Mouse (Mus musculus) heart, embryonic 11.5 days (tissue): ENCODE results near the gene Bri3. TPM values are rescaled to one million over a fixed set of nuclear protein-coding genes. Genes with fewer than 3 reads are reported as not detected.

Experiments
- ATAC-seq: fragments of 200-750 bp; cut with Nextera tagmentation; replicated peaks from 2 replicates; pipeline ENCODE4 v1.8.0; 2017; ENCODE audit warnings: moderate library complexity; ENCODE audit not compliant: insufficient number of reproducible peaks, low FRiP score, low TSS enrichment
- H3K27ac ChIP-seq: fragments of 300-500 bp; sonication (generic); 2 replicates; pipeline ENCODE4 v1.5.1; 2014; ENCODE audit warnings: mild to moderate bottlenecking, low read depth, low read length
- H3K27me3 ChIP-seq: fragments of 300-500 bp; sonication (generic); 2 replicates; pipeline ENCODE4 v1.6.1; 2014; ENCODE audit warnings: mild to moderate bottlenecking, low read length, mixed read lengths; ENCODE audit not compliant: control insufficient read depth, insufficient read depth
- H3K36me3 ChIP-seq: fragments of 300-500 bp; sonication (generic); 2 replicates; pipeline ENCODE4 v1.6.1; 2014; ENCODE audit warnings: mild to moderate bottlenecking, low read length, moderate library complexity, mixed read lengths; ENCODE audit not compliant: control insufficient read depth, insufficient read depth
- H3K4me1 ChIP-seq: fragments of 300-500 bp; sonication (generic); 2 replicates; pipeline ENCODE4 v1.6.1; 2014; ENCODE audit warnings: low read length; ENCODE audit not compliant: control insufficient read depth, insufficient read depth
- H3K4me2 ChIP-seq: fragments of 300-500 bp; sonication (generic); 2 replicates; pipeline ENCODE4 v1.6.1; 2014; ENCODE audit warnings: mild to moderate bottlenecking, moderate library complexity
- H3K4me3 ChIP-seq: fragments of 300-500 bp; sonication (generic); 2 replicates; pipeline ENCODE4 v1.5.1; 2014; ENCODE audit warnings: low read depth, low read length
- H3K9ac ChIP-seq: fragments of 300-500 bp; sonication (generic); 2 replicates; pipeline ENCODE4 v1.6.1; 2014; ENCODE audit warnings: mild to moderate bottlenecking, low read depth, low read length, moderate library complexity
- H3K9me3 ChIP-seq: fragments of 300-500 bp; sonication (generic); replicated peaks from 2 replicates; pipeline ENCODE4 v1.6.1; 2016; ENCODE audit warnings: low read length; ENCODE audit not compliant: control insufficient read depth
- WGBS: fragments of 180-500 bp; shearing (Covaris S2); extraction: QIAGEN DNeasy Blood & Tissue Kit; methylation state at CpG from one replicate; pipeline ENCODE4 v1.1.7; 2014; ENCODE audit not compliant: insufficient replicate concordance; 5-methylcytosine and 5-hydroxymethylcytosine counted together
- polyA plus RNA-seq: library from polyadenylated mRNA; unstranded; fragments of >200 nt; fragmentation: Nextera tagmentation; extraction: Ambion mirVana; gene quantifications from 2 replicates; pipeline ENCODE4 v1.2.1, GENCODE M21; 2014

Gene Bri3
- polyA plus RNA-seq, 1 experiment from 2014 or later = 110 TPM

DNA sequence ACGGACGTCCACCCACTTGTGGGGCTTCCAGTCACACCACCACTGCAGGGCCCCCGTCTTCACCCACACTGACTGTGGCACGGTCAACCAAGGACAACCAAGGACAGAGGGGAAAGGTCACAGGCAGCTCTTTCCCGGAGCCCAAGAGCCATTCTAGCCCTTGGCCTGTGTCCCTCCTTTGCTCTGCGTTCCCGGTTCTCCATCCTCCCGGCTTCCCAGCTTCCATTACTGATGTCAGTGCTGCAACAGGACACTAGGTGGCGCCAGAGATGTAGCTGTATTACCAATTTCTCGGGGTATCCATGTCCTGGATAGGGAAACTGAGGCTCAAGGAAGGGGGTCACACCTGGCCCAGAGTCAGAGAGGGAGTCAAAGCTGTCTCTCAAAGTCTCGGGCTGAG is 36.8 kb upstream of the Bri3 start:
- ATAC-seq = no peak; the same call in 1 of the 2 replicates
- Histone ChIP-seq H3K9ac (no peak overlapping the region), H3K27me3 (no peaks in the 10 kb centered on the region), H3K9me3 (peaks cover under 1% of the 10 kb centered on the region; the same call in 1 of the 2 replicates), H3K36me3 (peaks cover 22% of the 10 kb centered on the region), H3K4me2 (no peak overlapping the region), H3K4me1 (no peaks in the 10 kb centered on the region), H3K27ac (no peak overlapping the region), H3K4me3 (no peak overlapping the region)
- 47% methylated on average over 11 of the region's 11 CpGs for WGBS

DNA sequence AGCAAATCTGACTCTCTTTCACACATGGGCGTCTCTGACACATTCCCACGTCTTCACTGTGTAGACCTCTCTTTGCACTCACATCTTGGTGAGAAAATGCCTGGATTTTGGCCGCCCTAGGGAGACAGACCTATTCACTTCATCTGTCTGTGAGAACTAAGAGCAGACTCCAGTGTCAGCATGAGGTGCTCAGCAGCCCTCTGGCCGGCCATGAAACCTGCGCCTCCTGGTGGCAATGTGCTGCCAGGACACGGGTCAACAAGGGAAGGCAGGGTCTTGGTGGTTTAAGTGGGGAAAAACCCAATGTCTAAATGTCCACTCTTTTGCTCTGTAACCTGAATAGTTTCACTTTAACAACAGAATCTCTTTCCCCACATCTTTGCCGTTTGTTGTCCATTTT is 29.8 kb upstream of the Bri3 start:
- H3K27me3 ChIP-seq = no peaks in the 10 kb centered on the region
- no peak overlapping the region for H3K4me2 ChIP-seq
- no peak for ATAC-seq
- no peak overlapping the region for H3K4me3 ChIP-seq
- H3K9me3 ChIP-seq = no peaks in the 10 kb centered on the region
- no peaks in the 10 kb centered on the region for H3K4me1 ChIP-seq
- WGBS = 27% methylated on average over 7 of the region's 7 CpGs
- no peak overlapping the region for H3K9ac ChIP-seq
- no peak overlapping the region for H3K27ac ChIP-seq
- peaks cover 7% of the 10 kb centered on the region; the same call in 1 of the 2 replicates for H3K36me3 ChIP-seq

DNA sequence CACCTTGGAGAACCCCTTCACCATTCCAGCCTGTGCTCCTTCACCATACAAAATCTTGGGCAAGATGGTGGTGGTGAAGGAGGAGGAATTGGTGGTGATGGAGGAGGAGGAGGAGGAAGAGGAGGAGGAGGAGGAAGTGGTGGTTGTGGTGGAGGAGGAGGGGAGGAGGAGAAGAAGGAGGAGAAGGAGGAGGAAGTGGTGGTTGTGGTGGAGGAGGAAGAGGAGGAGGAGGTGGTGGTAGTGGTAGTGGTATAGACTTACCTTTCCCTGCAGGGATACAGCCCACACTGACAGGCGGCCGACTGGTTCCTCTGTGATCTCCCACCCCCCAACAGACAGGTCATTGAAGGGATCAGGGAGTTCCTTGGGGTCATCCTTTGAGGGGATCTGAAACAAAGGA is 28.2 kb upstream of the Bri3 start:
- no peaks in the 10 kb centered on the region for H3K9me3 ChIP-seq
- H3K9ac ChIP-seq = no peak overlapping the region
- H3K27ac ChIP-seq = no peak overlapping the region
- no peaks in the 10 kb centered on the region for H3K4me1 ChIP-seq
- H3K27me3 ChIP-seq = no peaks in the 10 kb centered on the region
- peaks cover 4% of the 10 kb centered on the region; the same call in 1 of the 2 replicates for H3K36me3 ChIP-seq
- no peak overlapping the region for H3K4me2 ChIP-seq
- H3K4me3 ChIP-seq = no peak overlapping the region
- 82% methylated on average over 2 of the region's 2 CpGs for WGBS
- no peak for ATAC-seq

DNA sequence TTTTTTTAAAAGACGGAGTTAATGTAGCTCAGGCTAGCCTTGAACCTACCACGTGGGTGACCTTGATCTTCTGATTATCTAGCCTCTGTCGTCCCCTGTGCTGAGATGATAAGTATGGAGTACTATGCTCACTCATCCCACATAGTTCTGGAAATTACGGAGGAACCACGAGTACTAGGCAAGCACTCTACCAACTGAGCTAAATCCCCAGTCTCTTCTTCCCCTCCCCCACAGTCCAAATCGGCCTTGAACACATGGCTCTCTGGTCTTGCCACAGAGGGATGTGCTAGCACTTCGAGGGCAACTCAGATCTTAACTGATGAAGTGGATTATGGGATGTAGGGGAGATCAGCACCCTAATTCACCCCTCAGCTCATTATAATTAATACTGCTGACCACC is 26.2 kb upstream of the Bri3 start:
- no peak for ATAC-seq
- H3K36me3 ChIP-seq = peaks cover 4% of the 10 kb centered on the region; the same call in 1 of the 2 replicates
- 78% methylated on average over 7 of the region's 7 CpGs for WGBS

DNA sequence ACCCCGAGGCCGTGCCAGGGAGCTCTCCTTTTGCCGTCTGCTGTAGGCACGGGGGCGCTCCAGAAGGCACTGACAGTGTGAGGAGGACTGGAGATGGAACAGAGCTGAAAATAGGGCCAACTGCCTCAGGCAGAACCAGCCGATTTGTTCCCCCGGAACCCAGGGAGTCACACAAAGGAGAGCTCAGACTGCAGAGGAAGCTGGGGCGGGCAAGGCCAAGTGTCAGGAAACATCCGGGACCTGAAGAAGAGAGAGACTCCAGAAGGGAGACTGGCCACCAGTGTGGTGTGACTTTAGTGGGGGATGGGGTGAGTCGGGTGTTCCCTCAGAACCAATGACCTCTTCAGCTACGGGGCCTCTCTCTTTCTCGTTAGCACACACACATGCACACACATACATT is 24.9 kb upstream of the Bri3 start:
- Histone ChIP-seq H3K4me3 (no peak overlapping the region), H3K4me2 (no peak overlapping the region; the same call in 1 of the 2 replicates), H3K27ac (no peak overlapping the region), H3K9ac (0 out of 2 replicates have a peak overlapping the region, but pooled peaks have one; percentile 10), H3K36me3 (0 out of 2 replicates have a peak, but pooled peaks cover 2% of the 10 kb centered on the region), H3K4me1 (peaks cover 5% of the 10 kb centered on the region; the same call in 1 of the 2 replicates), H3K27me3 (no peaks in the 10 kb centered on the region), H3K9me3 (no peaks in the 10 kb centered on the region)
- ATAC-seq = no peak
- WGBS = 64% methylated on average over 12 of the region's 12 CpGs

More for the DNA sequence above, 26.2 kb upstream of the Bri3 start:
- Histone ChIP-seq H3K4me1 (peaks cover 5% of the 10 kb centered on the region; the same call in 1 of the 2 replicates), H3K4me3 (no peak overlapping the region), H3K4me2 (no peak overlapping the region), H3K9me3 (no peaks in the 10 kb centered on the region), H3K9ac (no peak overlapping the region), H3K27me3 (no peaks in the 10 kb centered on the region), H3K27ac (no peak overlapping the region)

DNA sequence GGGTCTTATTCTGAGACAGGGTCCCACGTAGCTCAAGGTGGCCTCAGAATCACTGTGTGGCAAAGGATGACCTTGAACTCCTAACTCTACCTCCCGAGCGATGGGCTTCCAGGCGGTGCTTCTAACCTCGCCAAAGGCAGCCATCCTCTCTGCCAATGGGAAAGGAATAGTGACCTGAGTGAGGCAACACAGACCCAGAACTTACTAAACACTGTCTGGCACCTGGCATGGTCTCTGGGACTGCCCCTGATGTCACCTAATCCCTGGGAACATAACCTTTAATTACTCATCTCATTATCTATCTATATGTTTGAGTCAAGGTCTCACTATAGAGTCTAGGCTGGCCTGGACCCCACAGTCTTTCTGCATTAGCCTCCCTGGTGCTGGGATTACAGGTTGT is 24.3 kb upstream of the Bri3 start:
- H3K9me3 ChIP-seq = no peaks in the 10 kb centered on the region
- no peak overlapping the region for H3K9ac ChIP-seq
- H3K36me3 ChIP-seq = 0 out of 2 replicates have a peak, but pooled peaks cover 2% of the 10 kb centered on the region
- H3K4me2 ChIP-seq = no peak overlapping the region
- 83% methylated on average over 5 of the region's 5 CpGs for whole genome bisulfite sequencing
- no peaks in the 10 kb centered on the region for H3K27me3 ChIP-seq
- H3K27ac ChIP-seq = no peak overlapping the region
- ATAC-seq = no peak
- no peak overlapping the region for H3K4me3 ChIP-seq
- peaks cover 5% of the 10 kb centered on the region; the same call in 1 of the 2 replicates for H3K4me1 ChIP-seq

DNA sequence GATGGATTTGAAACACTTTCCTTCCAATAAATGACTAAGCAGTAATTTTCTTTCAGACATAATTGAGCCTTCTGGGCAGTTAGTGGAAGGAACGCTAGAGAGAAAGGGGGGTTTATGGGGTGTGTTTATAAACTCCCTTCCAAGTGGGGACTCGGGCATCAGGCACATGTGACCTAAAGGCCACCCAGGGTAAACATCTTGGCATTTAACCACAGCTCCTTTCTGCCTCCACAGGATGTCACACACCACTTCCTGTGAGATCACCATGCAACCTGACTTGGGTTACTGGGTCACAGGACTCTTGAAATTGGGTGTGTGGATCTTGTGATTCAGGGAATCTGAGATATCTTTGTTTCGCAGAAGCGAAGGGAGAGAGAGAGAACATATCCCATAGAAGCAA is 22.9 kb upstream of the Bri3 start:
- ATAC-seq = no peak
- Histone ChIP-seq H3K27me3 (no peaks in the 10 kb centered on the region), H3K27ac (no peak overlapping the region), H3K4me2 (0 out of 2 replicates have a peak overlapping the region, but pooled peaks have one; percentile 7), H3K4me1 (peaks cover 5% of the 10 kb centered on the region; the same call in 1 of the 2 replicates), H3K36me3 (0 out of 2 replicates have a peak, but pooled peaks cover 2% of the 10 kb centered on the region), H3K4me3 (no peak overlapping the region), H3K9ac (no peak overlapping the region), H3K9me3 (no peaks in the 10 kb centered on the region)
- WGBS = 74% methylated on average over 4 of the region's 4 CpGs

DNA sequence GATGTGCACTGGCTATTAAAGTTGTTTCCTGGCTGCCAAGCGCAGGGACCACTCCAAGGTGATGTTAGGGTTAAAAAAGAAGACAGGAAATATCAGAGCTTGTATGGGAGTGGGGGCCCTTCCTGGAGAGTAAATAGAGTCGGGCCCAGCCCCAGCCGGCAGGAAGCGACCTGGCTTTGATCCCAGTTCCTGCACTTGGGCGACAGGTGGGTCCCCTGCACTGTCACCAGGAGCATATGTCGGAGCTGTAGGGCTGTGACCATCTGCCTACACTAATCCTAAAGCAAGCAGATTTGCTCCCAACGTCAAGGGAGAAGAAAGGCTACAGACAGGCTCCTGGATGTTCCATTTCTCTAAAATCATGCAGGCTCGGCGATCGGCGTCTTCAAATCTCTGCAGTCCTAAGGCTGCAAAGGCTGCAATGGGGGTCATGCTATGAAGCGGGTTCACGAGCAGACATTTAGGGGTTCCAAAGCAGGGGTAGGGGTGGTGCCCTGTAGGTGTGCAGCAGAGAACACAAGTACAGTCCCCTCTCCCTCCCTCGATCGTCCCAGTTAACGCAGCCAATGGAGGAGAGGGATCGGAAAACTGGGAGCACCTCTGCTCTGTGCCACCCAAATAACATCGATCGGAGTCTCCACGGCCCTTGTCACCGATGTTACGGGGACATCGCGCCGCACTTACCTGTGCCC is 21.3 kb upstream of the Bri3 start:
- no peaks in the 10 kb centered on the region for H3K27me3 ChIP-seq
- H3K9me3 ChIP-seq = no peaks in the 10 kb centered on the region
- peaks cover 5% of the 10 kb centered on the region; the same call in 1 of the 2 replicates for H3K4me1 ChIP-seq
- H3K9ac ChIP-seq = peak overlapping the region; percentile 76
- peak overlapping the region; percentile 80 for H3K4me2 ChIP-seq
- peak; percentile 32 for ATAC-seq
- peak overlapping the region; percentile 74 for H3K4me3 ChIP-seq
- no peak overlapping the region for H3K27ac ChIP-seq
- H3K36me3 ChIP-seq = no peaks in the 10 kb centered on the region
- 3% methylated on average over 25 of the region's 25 CpGs for WGBS

DNA sequence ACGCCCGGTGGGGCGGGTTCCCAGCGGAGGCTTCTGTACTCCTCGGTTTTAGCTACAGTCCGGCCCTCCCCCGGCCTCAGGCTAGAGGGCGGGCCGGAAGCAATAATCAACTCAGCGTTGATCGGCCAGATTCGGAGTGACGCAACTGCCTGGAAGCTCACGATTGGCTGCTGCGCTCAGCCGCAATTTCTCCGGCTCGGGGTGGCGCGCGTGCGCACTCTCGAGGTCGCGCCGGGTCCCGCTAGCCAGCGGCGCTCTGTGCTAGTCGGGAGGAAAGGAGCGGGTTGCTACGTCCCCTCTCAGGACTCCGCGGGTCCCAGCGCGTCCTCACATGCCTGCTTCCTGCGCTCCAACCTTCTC is 20.8 kb upstream of the Bri3 start, which contains the start of gene Tecpr1:
TSS of gene Tecpr1 (minus strand) at position 113 of the 360 bp plus-strand sequence.
- peak; percentile 96 for ATAC-seq
- no peaks in the 10 kb centered on the region for H3K36me3 ChIP-seq
- no peaks in the 10 kb centered on the region for H3K27me3 ChIP-seq
- peak within 1 kb of the TSS; percentile 74 for H3K4me3 ChIP-seq
- 0% methylated on average over 37 of the region's 37 CpGs for WGBS
- H3K4me2 ChIP-seq = peak within 1 kb of the TSS; percentile 80
- peaks cover 5% of the 10 kb centered on the region; the same call in 1 of the 2 replicates for H3K4me1 ChIP-seq
- no peaks in the 10 kb centered on the region for H3K9me3 ChIP-seq
- peak within 1 kb of the TSS; percentile 79 for H3K27ac ChIP-seq
- peak within 1 kb of the TSS; percentile 79 for H3K9ac ChIP-seq
